Mouse (Mus musculus) urinary bladder, adult 2 months (tissue): ENCODE data around the gene Ccdc181. TPM values are rescaled to one million over a fixed set of nuclear protein-coding genes. Genes with fewer than 3 reads are reported as not detected.
A peak's percentile ranks its signal among the peaks of the same experiment; 100 is the strongest.
"Not testable (repeated sequence)": the region's sequence is repeated elsewhere in the genome, so short reads cannot be mapped to it uniquely, and the experiment has no call there.

Experiments used
- DNase-seq: peaks from one replicate; pipeline ENCODE4 v3.0.0; 2022; ENCODE audit warnings: low spot score
- polyA plus RNA-seq: library from polyadenylated mRNA; depleted of rRNA; stranded (reverse); fragments of >200 nt; gene quantifications from 2 replicates; pipeline ENCODE4 v1.2.3, GENCODE M21; 2012; rRNA removed

The Ccdc181 gene
- polyA plus RNA-seq: 10.8 and 13.9 TPM in 2 replicates

GRCm38 (mm10) chr1:164275455-164275954 is at the start of gene Ccdc181:
Gene Ccdc181 (plus strand): TSS chr1:164275585.
- DNase-seq: peak; percentile 82

DNA sequence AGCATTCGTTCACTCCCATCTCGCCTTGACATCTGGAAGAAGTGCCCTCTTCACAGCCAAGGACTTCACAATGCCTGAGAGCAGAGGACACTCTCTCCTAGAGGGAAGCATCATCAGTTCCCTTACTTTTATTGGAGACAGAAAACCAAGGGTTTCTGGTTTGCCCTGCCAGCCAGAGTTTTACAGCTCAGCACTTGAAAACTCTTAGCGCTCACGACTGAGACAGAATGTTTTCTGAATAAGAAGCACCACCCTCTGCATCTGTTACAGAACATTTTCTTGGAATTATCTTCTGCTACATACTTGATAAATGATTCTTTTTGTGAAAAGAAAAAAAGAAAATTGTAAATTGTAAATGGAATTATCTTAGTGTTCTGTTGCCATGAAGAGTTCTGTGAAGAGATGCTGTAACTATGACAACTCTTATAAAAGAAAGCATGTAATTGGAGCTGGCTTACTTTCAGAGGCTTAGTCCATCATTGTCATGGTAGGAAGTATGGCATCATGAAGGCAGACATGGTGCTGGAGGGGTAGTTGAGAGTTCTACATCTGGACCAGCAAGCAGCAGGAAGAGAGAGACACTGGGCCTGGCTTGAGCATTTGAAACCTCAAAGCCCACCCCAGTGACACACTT is 43.3 kb upstream of the Ccdc181 start:
- DNase-seq: not testable (repeated sequence)

DNA sequence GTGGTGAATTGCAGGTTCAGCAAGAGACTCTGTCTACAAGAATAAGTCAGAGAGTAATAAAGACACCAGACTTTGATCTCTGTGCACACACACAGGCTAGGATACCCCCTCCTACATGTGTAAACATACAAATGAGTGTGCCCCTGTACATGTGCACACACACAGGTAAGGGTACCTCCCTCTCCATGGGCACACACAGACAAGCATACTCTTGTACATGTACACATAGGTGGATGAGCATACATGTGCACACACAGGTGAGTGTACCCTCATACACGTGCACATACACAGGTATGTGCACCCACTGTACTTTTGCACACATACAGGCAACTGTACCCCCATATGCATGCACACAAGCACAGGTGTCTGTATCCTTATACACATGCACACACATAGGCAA is 41.9 kb upstream of the Ccdc181 start:
- DNase-seq: no peak

GRCm38 (mm10) chr1:164235078-164235477 is 40.3 kb upstream of the Ccdc181 start:
- DNase-seq: no peak

DNA sequence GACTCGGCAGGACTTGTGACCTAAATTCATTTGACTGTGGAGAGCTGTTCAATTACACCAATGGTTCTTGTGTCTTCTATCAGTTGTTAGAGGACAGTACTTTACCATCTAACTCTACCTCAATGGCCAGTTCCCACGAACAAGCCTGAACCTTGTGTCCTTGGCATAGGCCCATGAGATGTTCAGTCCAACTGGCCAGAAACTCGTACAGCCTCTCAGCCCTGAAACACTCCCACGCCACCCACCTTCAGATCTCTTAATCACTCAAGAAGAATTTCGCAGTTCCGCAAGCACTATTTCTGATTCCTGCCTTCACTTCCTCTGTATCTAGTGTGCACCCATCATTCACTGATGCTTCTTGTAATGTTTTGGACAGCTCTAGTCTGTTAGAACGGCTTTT is 39.3 kb upstream of the Ccdc181 start:
- DNase-seq: no peak

GRCm38 (mm10) chr1:164241494-164241893 is 33.9 kb upstream of the Ccdc181 start:
- no peak for DNase-seq

- DNase-seq: no peak
Observed at GRCm38 (mm10) chr1:164242809-164243208, 32.6 kb upstream of the Ccdc181 start.

- DNase-seq: no peak
Observed at GRCm38 (mm10) chr1:164247442-164247841, 27.9 kb upstream of the Ccdc181 start.

- no peak for DNase-seq
Observed at GRCm38 (mm10) chr1:164247971-164248370, 27.4 kb upstream of the Ccdc181 start.

DNA sequence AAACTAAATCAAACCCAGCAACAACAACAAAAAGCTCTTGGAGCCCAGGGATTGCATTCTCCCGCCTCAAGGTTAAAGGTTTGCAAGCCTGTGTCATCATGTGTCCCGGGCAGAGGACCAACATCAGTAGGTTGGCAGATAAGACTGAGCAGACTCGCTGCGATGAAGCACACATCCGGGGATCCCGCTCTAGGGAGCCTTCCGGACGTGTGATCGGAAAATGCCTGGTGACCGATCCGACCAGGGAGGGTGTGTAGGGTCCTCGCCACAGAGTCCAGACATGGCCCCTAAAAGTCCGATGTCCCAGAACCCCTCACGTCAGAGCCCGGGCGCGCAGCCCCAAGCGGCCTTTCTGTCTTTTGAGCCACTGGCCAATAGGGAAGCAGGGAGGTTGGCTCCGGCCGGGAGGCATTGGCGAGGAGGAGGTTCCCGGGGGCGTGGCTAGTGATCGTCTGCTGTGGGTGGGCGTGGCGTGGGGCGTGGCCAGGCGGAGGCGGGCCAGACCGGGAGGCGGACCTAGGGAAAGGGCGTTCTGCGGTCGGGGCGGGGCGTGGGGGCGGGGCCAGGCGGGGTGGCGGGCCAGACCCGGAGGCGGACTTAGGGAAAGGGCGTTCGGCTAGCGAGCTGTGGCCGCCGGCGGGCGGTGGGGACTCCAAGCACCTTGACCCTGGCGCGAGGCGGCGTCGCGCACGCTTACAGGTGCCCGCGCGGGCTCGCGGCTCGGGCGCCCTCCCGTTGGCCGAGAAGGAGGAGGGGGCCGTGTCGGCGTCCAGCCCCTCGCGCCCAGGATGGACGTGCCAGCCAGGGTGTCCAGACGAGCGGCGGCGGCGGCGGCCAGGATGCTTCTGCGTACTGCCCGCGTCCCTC is 26.7 kb upstream of the Ccdc181 start, which contains the start of gene Slc19a2:
Slc19a2 (plus strand) TSS at position 582 of the 867 bp plus-strand sequence.
- DNase-seq: peak; percentile 92

GRCm38 (mm10) chr1:164249332-164249711 is 26.1 kb upstream of the Ccdc181 start:
- DNase-seq: no peak

GRCm38 (mm10) chr1:164250391-164251150 is 24.8 kb upstream of the Ccdc181 start:
- DNase-seq: no peak

- DNase-seq: no peak
Observed at GRCm38 (mm10) chr1:164251438-164251837, 23.9 kb upstream of the Ccdc181 start.

DNA sequence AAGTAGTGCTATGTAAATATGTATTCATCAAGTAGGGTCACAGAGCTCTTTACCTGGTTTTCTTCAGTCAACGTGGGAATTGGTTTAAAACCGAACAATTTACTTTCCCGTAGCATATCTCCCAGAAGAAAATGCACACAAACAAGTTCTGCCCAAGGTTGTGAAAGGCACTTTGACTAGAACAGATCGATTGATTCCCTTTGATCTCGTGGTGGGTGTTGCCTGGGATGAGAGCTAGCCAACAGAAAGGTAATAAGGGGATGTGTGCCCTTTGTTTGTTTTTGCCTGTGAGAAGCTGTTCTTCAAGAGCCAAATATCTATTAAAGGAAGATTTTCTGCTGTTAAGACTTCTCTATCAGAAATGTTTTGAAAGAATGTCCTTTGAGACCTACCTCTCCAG is 22.8 kb upstream of the Ccdc181 start:
- no peak for DNase-seq

DNA sequence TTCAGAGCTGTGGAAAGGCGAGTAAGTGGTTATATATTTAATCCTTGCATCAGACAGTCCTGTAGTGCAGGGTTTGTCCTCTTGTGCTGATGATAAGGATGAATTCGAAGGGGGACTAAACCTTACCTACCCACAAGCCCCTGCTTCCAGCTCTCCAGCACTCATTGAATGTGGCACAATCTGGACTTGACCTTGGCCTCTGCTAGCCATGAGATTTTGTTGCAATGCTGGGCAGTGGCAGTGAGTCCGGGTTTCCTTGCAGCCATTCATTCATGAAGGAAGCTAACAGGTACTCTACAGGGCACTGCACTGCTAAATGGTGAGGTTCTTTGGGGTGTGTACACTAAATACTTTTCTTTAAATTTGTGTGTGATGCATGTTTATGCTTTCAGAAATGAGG is 20.5 kb upstream of the Ccdc181 start:
- DNase-seq: no peak

- no peak for DNase-seq
Observed at GRCm38 (mm10) chr1:164260171-164261028, 15.0 kb upstream of the Ccdc181 start.

GRCm38 (mm10) chr1:164261553-164261952 is 13.8 kb upstream of the Ccdc181 start:
- DNase-seq: no peak

DNA sequence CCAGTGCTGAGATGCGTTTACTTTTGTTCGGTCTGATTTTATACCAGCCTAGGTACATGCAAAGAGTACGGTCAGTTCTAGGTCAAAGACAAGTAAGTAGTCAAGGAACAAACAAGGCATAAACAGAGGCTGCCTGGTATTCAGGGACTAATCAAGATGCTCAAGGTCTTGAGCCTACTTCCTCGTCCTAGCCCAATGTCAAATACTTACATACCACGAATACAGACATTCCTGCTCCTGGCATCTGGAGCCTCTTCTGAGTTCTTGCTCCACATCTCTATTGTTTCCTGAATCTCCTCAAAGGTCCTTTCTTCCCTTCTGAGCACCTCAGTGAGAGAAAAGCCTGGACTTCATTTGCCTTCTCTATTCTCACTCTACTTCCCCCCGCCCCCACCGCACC is 4.4 kb upstream of the Ccdc181 start:
- no peak for DNase-seq

DNA sequence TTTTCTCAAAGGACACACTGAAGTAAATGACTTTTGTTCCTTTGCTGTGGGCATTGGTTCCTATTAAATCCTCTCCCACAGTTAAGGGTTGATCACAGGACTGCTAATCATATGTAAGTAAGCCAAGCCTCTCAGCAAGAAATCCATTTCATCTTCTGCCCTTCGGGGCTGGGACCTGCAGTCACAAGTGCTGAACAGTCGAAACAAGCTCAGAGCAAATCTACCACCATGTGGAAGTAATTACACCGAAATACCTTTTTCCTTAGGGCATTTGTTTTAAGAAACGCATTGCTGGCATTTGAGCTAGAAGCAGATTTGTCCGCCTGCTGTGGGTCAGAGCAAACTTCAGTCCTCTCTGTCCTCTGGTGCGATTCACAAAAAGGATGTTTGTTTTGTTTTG is 1.7 kb upstream of the Ccdc181 start:
- no peak for DNase-seq

DNA sequence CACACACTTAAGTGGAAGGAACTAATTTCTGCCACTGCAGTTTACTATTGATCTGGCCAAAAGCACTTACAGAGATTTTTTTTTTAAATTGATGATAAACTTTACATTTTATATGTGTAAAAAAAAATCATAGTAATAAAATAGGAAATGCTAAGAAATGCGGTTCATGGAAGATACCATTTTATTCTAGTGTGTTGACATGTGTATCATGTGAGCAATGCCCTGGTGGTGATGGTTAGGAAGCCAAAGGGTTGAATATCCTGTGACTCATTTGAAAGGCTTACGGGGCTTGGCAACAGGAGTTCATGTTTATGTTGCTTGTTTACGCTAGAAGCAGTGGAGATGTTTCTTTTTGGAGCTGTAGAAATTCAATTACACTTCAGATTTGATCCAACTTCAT is 1.2 kb downstream of the Ccdc181 start:
- DNase-seq: no peak

DNA sequence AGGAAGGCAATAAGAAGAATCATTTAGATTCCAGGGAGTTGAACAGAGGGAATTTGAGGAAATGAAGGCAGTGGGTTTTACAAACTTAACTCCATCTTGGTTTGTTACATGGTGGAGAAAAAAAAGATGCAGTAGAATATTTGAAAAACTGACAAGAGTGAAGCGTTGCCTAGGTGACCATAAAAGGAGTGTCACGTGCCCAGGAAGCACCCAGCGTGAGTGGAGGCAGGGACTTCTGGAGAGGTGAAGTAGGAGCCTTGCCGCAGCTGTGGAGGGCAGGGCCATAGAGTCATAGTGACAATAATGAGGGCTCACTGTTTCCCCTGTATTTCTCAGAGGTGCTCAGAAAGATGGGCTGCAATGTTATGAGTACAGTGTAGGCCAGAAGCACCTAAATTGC is 3.9 kb downstream of the Ccdc181 start:
- DNase-seq: no peak
